ENCODE assay signal across 23 mouse cellular contexts in the genomic region with DNA sequence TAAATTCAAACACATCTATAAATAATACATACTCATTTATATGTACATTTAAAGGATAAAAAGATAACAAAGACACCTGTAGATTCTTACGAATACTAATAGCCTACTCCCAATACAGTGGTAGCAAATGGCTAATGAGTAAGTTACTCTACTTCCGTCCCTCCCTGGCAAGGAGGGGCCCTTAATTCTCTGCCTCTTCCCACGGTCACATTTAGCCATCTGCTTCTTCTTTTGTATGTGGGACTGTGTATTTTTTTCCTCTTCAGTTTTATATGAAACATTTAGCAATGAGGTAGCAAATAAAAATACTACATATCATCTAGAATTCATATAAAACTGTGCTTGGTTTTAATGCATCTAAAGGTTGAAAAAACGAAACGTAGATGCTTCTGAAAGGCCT.
DNase-seq lines count a peak whose midpoint lies in the region; ATAC-seq and TF ChIP-seq lines count a peak whose summit lies in the region.
"Had no signal": no experiment of that assay in that cellular context is flagged by ENCODE, and none has a peak within 500 bp of the region (broad histone marks: within the 10 kb centered on the region; RNA-seq: fewer than 3 reads in every experiment).

No protein-coding gene starts in this region.

- peak; percentile 32 to 36 for DNase-seq in layer of hippocampus, adult 2 months (ENCODE audit: low spot score in 2 of 2)
- no peak for DNase-seq in layer of hippocampus, adult 8-10 months (ENCODE audit: low spot score in 2 of 2)
- DNase-seq in midbrain, embryonic 11.5 days (ENCODE audit: low spot score, missing footprints): peak; percentile 31
- DNase-seq in telencephalon, adult 2 months (ENCODE audit: low read depth, low spot score): peak; percentile 47
- DNase-seq in limb, embryonic 10.5 days (ENCODE audit: low spot score): no peak
- DNase-seq: adrenal gland, adult 8-10 months; adrenal gland, postnatal 25 days; cerebellum, adult 11 months; cerebellum, adult 2 months; cerebellum, adult 9-11 months; cerebellum, postnatal 25 days; gastrocnemius, adult 2 months; gastrocnemius, postnatal 14 days; heart, adult 11 months had no signal

- no peak for ATAC-seq in midbrain, embryonic 11.5 days (ENCODE audit: low FRiP score)
- ATAC-seq in midbrain, embryonic 13.5 days: no peak
- ATAC-seq: activated CD4-positive, CD25-positive, alpha-beta regulatory T cell, adult 4 months; CD4-positive, CD25-positive, alpha-beta regulatory T cell, adult 4 months; forebrain, embryonic 14.5 days had no signal

- no peaks in the 10 kb centered on the region for H3K4me1 ChIP-seq in midbrain, embryonic 11.5 days (ENCODE audit: control insufficient read depth, insufficient read depth, low read length)
- H3K4me1 ChIP-seq in midbrain, embryonic 13.5 days (replicated peaks): peaks cover 8% of the 10 kb centered on the region
- peaks cover 13% of the 10 kb centered on the region for H3K4me1 ChIP-seq in limb, embryonic 10.5 days
- H3K4me1 ChIP-seq: embryonic facial prominence, embryonic 12.5 days had no signal

- TF ChIP-seq CTCF in layer of hippocampus, adult 2 months (conservative IDR thresholded peaks at IDR 0.05): no peak

- H3K4me2 ChIP-seq in midbrain, embryonic 11.5 days: no peak overlapping the region
- H3K4me2 ChIP-seq in midbrain, embryonic 13.5 days (replicated peaks): no peak overlapping the region
- H3K4me2 ChIP-seq: embryonic facial prominence, embryonic 12.5 days; embryonic facial prominence, embryonic 15.5 days; heart, embryonic 11.5 days; hindbrain, embryonic 12.5 days; hindbrain, embryonic 15.5 days had no signal

- H3K4me3 ChIP-seq in layer of hippocampus, adult 2 months: no peak overlapping the region
- H3K4me3 ChIP-seq in midbrain, embryonic 11.5 days (ENCODE audit: low read depth, low read length): no peak overlapping the region
- no peak overlapping the region for H3K4me3 ChIP-seq in midbrain, embryonic 13.5 days (replicated peaks)
- H3K4me3 ChIP-seq in limb, embryonic 10.5 days: no peak overlapping the region
- H3K4me3 ChIP-seq: embryonic facial prominence, embryonic 12.5 days; embryonic facial prominence, embryonic 15.5 days; gastrocnemius, adult 2 months; hindbrain, embryonic 12.5 days; hindbrain, embryonic 15.5 days had no signal

- H3K36me3 ChIP-seq in midbrain, embryonic 11.5 days (ENCODE audit: control insufficient read depth, insufficient read depth, low read length): no peaks in the 10 kb centered on the region
- H3K36me3 ChIP-seq in midbrain, embryonic 13.5 days: no peaks in the 10 kb centered on the region
- H3K36me3 ChIP-seq in limb, embryonic 10.5 days: no peaks in the 10 kb centered on the region
- H3K36me3 ChIP-seq: embryonic facial prominence, embryonic 12.5 days; embryonic facial prominence, embryonic 15.5 days; hindbrain, embryonic 12.5 days; hindbrain, embryonic 15.5 days had no signal

- 83% methylated on average over 5 of the region's 5 CpGs for WGBS in midbrain, embryonic 11.5 days
- 75% methylated on average over 5 of the region's 5 CpGs for WGBS in midbrain, embryonic 13.5 days
- 85% methylated on average over 5 of the region's 5 CpGs for WGBS in limb, embryonic 10.5 days

- H3K27me3 ChIP-seq in midbrain, embryonic 11.5 days (ENCODE audit: control insufficient read depth, insufficient read depth, low read length): no peaks in the 10 kb centered on the region
- no peaks in the 10 kb centered on the region for H3K27me3 ChIP-seq in midbrain, embryonic 13.5 days
- no peaks in the 10 kb centered on the region for H3K27me3 ChIP-seq in limb, embryonic 10.5 days (ENCODE audit: low read depth, poor library complexity, severe bottlenecking)
- H3K27me3 ChIP-seq: embryonic facial prominence, embryonic 12.5 days; embryonic facial prominence, embryonic 15.5 days; hindbrain, embryonic 12.5 days; hindbrain, embryonic 15.5 days had no signal

- H3K9me3 ChIP-seq in midbrain, embryonic 11.5 days (ENCODE audit: control insufficient read depth, low read length): no peaks in the 10 kb centered on the region
- H3K9me3 ChIP-seq in midbrain, embryonic 13.5 days: no peaks in the 10 kb centered on the region
- H3K9me3 ChIP-seq in limb, embryonic 10.5 days (replicated peaks): no peaks in the 10 kb centered on the region
- H3K9me3 ChIP-seq: embryonic facial prominence, embryonic 12.5 days; embryonic facial prominence, embryonic 15.5 days; hindbrain, embryonic 12.5 days; hindbrain, embryonic 15.5 days had no signal

- peak overlapping the region; percentile 52; the same call in 1 of the 2 replicates for H3K27ac ChIP-seq in layer of hippocampus, adult 2 months
- H3K27ac ChIP-seq in midbrain, embryonic 11.5 days (ENCODE audit: low read depth, low read length): no peak overlapping the region
- no peak overlapping the region for H3K27ac ChIP-seq in midbrain, embryonic 13.5 days
- H3K27ac ChIP-seq in limb, embryonic 10.5 days: no peak overlapping the region
- H3K27ac ChIP-seq: embryonic facial prominence, embryonic 12.5 days; embryonic facial prominence, embryonic 15.5 days; gastrocnemius, adult 2 months; hindbrain, embryonic 12.5 days; hindbrain, embryonic 15.5 days had no signal

- H3K9ac ChIP-seq in midbrain, embryonic 11.5 days (ENCODE audit: low read length): no peak overlapping the region
- H3K9ac ChIP-seq in midbrain, embryonic 13.5 days (replicated peaks): no peak overlapping the region
- H3K9ac ChIP-seq: embryonic facial prominence, embryonic 12.5 days; embryonic facial prominence, embryonic 15.5 days; hindbrain, embryonic 12.5 days; hindbrain, embryonic 15.5 days had no signal

Comparison
In these comparisons a context has a peak if more than half of its experiments do, and no peak if none do; other contexts are left out.
1. DNase-seq: peak in layer of hippocampus, adult 2 months (2 of 2), midbrain, embryonic 11.5 days (single experiment) and telencephalon, adult 2 months (single experiment); none in layer of hippocampus, adult 8-10 months (0 of 2) and limb, embryonic 10.5 days (single experiment).